Mouse (Mus musculus) testis, adult 10 weeks (tissue): ENCODE measurements around the gene E4f1. TPM values are rescaled to one million over a fixed set of nuclear protein-coding genes. Genes with fewer than 3 reads are reported as not detected.

Experiments
- polyA plus RNA-seq: library from polyadenylated mRNA; stranded (reverse); fragments of 350-450 nt; fragmentation: Illumina TruSeq; extraction: RNeasy Lipid Tissue Mini Kit (QIAGEN cat#74804); gene quantifications from one replicate; pipeline ENCODE4 v1.2.3, GENCODE M21; 2014; ENCODE audit warnings: low read depth, low replicate concordance

E4f1 gene
- 2.4 TPM for polyA plus RNA-seq

GRCm38 (mm10) chr17:24469910-24470602 lies at the start of gene E4f1, which contains the start of gene Pgp:
Gene E4f1, minus strand, starts transcription at chr17:24470313.
Gene Pgp, plus strand, starts transcription at chr17:24470392.

GRCm38 (mm10) chr17:24488186-24488661 lies 18.1 kb upstream of the E4f1 start, which contains the start of gene Caskin1:
Gene Caskin1, plus strand, starts transcription at chr17:24488601.

GRCm38 (mm10) chr17:24478663-24479380 lies 8.7 kb upstream of the E4f1 start, which contains the start of gene Mlst8:
Gene Mlst8, minus strand, starts transcription at chr17:24479078.

DNA sequence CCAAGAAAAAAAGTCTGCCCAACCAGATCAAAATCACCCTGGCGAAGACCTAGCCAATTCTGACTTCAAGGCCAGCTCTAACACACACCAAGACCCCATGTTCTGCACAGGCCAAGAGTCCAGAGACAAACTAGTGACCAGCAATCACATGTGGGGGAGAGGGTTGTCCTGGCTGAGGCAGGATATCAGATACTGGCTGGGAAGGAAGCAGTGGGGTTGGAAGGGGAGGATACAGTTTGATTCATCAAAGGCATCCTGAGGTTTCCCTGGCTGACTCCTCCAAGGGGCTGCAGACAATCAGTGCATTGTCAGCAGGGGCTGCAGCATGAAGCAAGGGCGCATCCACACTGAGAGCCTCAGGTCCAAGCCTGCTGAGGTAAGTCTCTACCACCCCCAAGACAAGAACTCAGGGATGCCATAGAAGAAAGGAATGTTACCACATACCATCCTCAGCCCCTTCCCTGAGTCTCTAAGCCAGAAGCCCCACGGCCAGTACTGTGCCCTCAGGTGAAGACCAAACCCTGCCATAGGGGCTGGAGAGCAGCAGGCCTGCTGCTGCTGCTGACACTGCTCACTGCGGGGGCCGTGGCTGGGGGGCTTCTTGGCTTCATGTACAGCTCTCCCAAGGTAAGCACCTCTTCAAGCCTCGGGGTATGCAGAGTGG lies 3.6 kb upstream of the E4f1 start, which contains the start of gene Bricd5:
Bricd5 (plus strand) TSS at position 273 of the 664 bp plus-strand sequence.

GRCm38 (mm10) chr17:24442632-24443155 lies 27.4 kb downstream of the E4f1 start, which contains the start of gene Dnase1l2:
Gene Dnase1l2, minus strand, starts transcription at chr17:24443105.

GRCm38 (mm10) chr17:24426471-24427169 lies 43.5 kb downstream of the E4f1 start, which contains the start of gene Eci1:
Gene Eci1, plus strand, starts transcription at chr17:24426641.

GRCm38 (mm10) chr17:24414230-24414976 lies 55.7 kb downstream of the E4f1 start, which contains the start of gene Rnps1:
Gene Rnps1, plus strand, starts transcription at chr17:24414565.

Other genes starting within 250 kb of the E4f1 start
- 1.2 TPM for gene Tedc2, start 249.5 kb downstream of the E4f1 start, polyA plus RNA-seq
- gene Ccnf, start 218.8 kb downstream of the E4f1 start, polyA plus RNA-seq, result 5.3 TPM
- 47.2 TPM for gene Abca17, start 119.2 kb downstream of the E4f1 start, polyA plus RNA-seq
- gene Abca3, start 118.4 kb downstream of the E4f1 start, polyA plus RNA-seq, result 0.95 TPM
- 56.3 TPM for gene Rnps1, start 55.7 kb downstream of the E4f1 start, polyA plus RNA-seq
- gene Eci1, start 43.7 kb downstream of the E4f1 start, polyA plus RNA-seq, result 2.9 TPM
- 0.62 TPM for gene Dnase1l2, start 27.2 kb downstream of the E4f1 start, polyA plus RNA-seq
- 71.1 TPM for gene Pgp, start 79 bp upstream of the E4f1 start, polyA plus RNA-seq
- not detected for gene Bricd5, start 3.6 kb upstream of the E4f1 start, polyA plus RNA-seq
- gene Mlst8, start 8.8 kb upstream of the E4f1 start, polyA plus RNA-seq, result 2.2 TPM
- 0.97 TPM for gene Caskin1, start 18.3 kb upstream of the E4f1 start, polyA plus RNA-seq
- 5.8 TPM for gene Traf7, start 57.6 kb upstream of the E4f1 start, polyA plus RNA-seq
- 0.57 TPM for gene Rab26, start 63.9 kb upstream of the E4f1 start, polyA plus RNA-seq
- 1.9 TPM for gene Pkd1, start 79.5 kb upstream of the E4f1 start, polyA plus RNA-seq
- gene Tsc2, start 162.3 kb upstream of the E4f1 start, polyA plus RNA-seq, result 5.8 TPM
- gene Nthl1, start 162.4 kb upstream of the E4f1 start, polyA plus RNA-seq, result 0.10 TPM
- gene Slc9a3r2, start 180.0 kb upstream of the E4f1 start, polyA plus RNA-seq, result 0.57 TPM
- gene Npw, start 188.1 kb upstream of the E4f1 start, polyA plus RNA-seq, result not detected
- 1.4 TPM for gene Zfp598, start 199.4 kb upstream of the E4f1 start, polyA plus RNA-seq
- 0.11 TPM for gene Syngr3, start 219.6 kb upstream of the E4f1 start, polyA plus RNA-seq
- gene Gfer, start 225.8 kb upstream of the E4f1 start, polyA plus RNA-seq, result 29.2 TPM
- gene Noxo1, start 225.9 kb upstream of the E4f1 start, polyA plus RNA-seq, result 12.7 TPM
- 0.29 TPM for gene Tbl3, start 237.3 kb upstream of the E4f1 start, polyA plus RNA-seq
- 46.8 TPM for gene Rnf151, start 247.8 kb upstream of the E4f1 start, polyA plus RNA-seq
- gene Rps2, start 247.8 kb upstream of the E4f1 start, polyA plus RNA-seq, result 129 TPM